Mouse (Mus musculus) bone marrow macrophage, adult 2 months (primary cell): ENCODE measurements around the gene Krt7. TPM values are rescaled to one million over a fixed set of nuclear protein-coding genes. Genes with fewer than 3 reads are reported as not detected.

Experiments
- H3K27ac ChIP-seq: 2 replicates; pipeline ENCODE4 v1.5.1; 2012; ENCODE audit warnings: low read depth, low read length; ENCODE audit not compliant: insufficient read depth
- H3K4me1 ChIP-seq: 2 replicates; pipeline ENCODE4 v1.6.1; 2012; ENCODE audit warnings: low read length; ENCODE audit not compliant: control insufficient read depth, insufficient read depth
- H3K4me3 ChIP-seq: 2 replicates; pipeline ENCODE4 v1.5.1; 2012; ENCODE audit warnings: mild to moderate bottlenecking, low read length, moderate library complexity; ENCODE audit not compliant: insufficient read depth
- CTCF ChIP-seq: IDR thresholded peaks from 2 replicates; pipeline ENCODE4 v1.5.1; 2012; ENCODE audit warnings: low read depth, mild to moderate bottlenecking, low read length, moderate library complexity
- POLR2A ChIP-seq: IDR thresholded peaks from 2 replicates; pipeline ENCODE4 v1.6.1; 2012; ENCODE audit warnings: mild to moderate bottlenecking, low read depth, low read length, borderline replicate concordance
- polyA plus RNA-seq: library from polyadenylated mRNA; stranded (reverse); fragments of >200 nt; gene quantifications from 2 replicates; pipeline ENCODE4 v1.2.4, GENCODE M21; 2012; ENCODE audit not compliant: missing spikeins, insufficient read depth, insufficient read length

Krt7 gene
- polyA plus RNA-seq, 1 experiment = not detected

DNA sequence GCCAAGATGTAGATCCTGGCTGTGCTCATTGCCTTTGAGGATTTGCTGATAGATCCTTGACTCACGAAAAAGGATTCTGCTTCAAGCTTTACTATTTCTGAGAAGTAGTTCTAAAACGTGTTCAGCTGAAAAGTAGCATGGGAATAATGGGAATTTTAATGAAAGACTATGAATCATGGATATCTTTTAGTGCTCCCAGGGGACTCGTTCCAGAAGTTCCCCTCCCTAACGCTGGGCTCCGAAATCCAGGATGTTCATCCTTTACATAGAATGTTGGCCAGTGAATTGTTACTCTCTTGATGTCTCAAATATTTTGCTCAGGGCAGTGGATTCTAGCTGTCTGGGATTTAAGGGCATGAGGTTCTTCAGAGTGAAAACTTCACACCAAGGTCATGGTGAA, 18.6 kb upstream of the Krt7 start:
- TF ChIP-seq POLR2A = no peak
- TF ChIP-seq CTCF = no peak
- no peak overlapping the region for H3K27ac ChIP-seq
- no peaks in the 10 kb centered on the region for H3K4me1 ChIP-seq
- no peak overlapping the region for H3K4me3 ChIP-seq

DNA sequence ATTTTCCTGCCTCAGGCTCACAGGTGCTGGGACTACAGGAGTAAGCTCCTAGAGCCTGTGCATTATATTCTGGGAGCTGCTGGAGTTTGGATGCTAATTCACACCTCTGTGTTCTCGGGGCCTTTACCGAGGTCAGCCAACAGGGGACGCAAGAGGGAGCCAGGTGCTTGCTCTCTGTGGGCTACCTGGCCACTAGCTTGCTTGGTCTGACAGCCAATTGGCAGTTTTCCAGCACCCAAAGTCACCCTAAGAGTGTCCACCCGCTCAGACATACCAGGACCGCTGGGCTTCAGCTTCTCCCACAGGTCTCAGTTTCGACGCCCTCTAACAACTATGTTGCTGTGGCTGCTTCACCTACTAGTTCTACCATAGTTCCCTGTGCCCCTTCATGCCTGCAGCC, 15.9 kb upstream of the Krt7 start:
- TF ChIP-seq CTCF (no peak), POLR2A (no peak)
- no peak overlapping the region for H3K4me3 ChIP-seq
- no peaks in the 10 kb centered on the region for H3K4me1 ChIP-seq
- no peak overlapping the region for H3K27ac ChIP-seq

DNA sequence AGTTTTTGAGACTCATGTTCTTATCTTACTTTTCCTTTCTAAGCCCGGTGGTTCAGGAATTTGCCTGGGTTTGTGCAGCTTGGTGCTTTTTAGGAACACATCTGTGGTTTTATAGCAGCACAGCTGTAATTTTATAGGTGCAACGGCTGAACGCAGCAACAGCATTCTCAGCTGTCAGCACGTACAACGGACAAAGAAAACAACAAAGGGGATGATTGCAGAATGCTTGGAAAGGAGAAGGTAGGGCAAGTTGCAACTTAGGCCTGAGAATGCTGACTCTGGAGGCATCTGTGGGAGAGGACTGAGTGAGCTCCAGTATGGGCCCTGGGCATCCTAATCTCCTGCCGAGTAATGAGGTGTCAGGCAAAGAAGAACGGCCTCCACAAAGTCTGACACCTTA, 14.4 kb upstream of the Krt7 start:
- Histone ChIP-seq H3K4me1 (no peaks in the 10 kb centered on the region), H3K27ac (no peak overlapping the region), H3K4me3 (no peak overlapping the region)
- no peak for TF ChIP-seq POLR2A
- no peak for TF ChIP-seq CTCF

DNA sequence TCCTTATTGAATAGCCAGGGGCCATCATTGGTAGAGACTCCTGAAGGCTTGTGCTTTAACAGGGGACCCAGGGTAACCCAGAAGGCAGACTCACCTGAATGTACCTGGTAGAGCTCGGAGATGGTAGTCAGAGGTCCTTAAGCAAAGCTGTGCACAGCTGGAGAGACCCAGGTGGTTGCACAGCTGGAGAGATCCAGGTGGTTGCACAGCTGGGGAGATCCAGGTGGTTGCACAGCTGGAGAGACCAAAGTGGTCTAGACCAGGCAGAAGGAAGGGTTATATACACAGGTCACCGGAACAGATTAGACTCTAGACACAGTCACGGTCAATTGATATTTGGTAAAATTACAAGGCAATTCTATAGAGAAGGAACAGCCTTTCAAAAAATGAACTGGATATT, 13.9 kb upstream of the Krt7 start:
- H3K4me1 ChIP-seq = no peaks in the 10 kb centered on the region
- TF ChIP-seq CTCF = no peak
- TF ChIP-seq POLR2A = no peak
- H3K27ac ChIP-seq = no peak overlapping the region
- no peak overlapping the region for H3K4me3 ChIP-seq

DNA sequence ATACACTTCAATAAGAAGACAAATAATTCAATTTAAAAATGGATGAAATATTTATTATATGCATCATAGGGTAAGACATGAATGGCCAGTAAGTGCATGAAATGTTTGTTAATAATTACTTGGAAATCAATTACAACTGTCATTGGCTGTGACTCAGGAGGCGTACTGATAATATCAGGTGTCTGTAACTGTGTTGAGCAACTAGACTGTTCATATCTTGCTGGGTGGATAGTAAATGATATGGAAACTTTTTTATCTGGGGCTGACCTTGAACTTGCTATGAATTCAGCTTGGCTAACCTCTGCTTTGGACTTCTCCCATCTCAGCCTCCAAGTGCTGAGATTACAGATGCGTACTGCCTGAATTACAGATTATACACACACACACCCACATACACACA, 13.2 kb upstream of the Krt7 start:
- no peak overlapping the region for H3K4me3 ChIP-seq
- H3K4me1 ChIP-seq = no peaks in the 10 kb centered on the region
- TF ChIP-seq POLR2A (no peak), CTCF (no peak)
- H3K27ac ChIP-seq = no peak overlapping the region

DNA sequence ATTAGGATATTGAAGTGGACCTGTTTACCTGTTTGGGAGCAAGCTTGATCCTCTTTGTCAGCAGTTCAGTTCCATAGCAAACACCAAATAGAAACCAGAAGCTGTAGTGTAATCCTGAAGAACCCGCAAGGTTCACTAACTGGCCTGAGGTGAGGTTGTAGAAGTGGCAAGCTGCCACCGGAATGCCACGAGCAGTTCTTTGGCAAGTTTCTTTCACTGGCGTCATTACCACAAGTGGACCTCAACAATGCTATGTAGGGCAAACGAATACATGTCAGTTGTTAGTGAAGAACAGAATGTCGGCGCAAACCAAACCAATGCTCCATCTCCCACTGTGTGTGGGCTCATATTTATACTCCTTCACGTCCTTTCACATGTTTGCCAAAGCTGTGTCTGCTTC, 12.6 kb upstream of the Krt7 start:
- no peak overlapping the region for H3K27ac ChIP-seq
- H3K4me3 ChIP-seq = no peak overlapping the region
- no peaks in the 10 kb centered on the region for H3K4me1 ChIP-seq
- TF ChIP-seq POLR2A = no peak
- TF ChIP-seq CTCF = no peak

DNA sequence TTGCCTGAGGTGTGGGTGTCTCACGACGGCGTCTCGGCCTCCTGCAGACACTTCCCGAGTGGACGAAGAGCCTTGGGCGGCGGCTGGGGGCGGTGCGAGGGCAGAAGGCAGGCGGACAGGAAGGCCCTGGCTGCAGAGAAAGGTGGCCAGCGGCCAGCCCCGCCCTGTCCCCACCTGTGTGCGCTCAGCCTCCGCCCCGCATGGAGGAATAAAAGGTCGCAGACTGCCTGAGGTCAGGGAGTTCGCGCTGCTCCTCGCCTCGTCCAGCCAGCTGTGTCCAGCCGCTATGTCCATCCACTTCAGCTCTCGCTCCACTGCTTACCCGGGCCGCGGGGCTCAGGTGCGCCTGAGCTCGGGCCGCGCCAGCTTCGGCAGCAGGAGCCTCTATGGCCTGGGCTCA, 1.3 kb downstream of the Krt7 start:
- Histone ChIP-seq H3K4me3 (no peak overlapping the region), H3K4me1 (no peaks in the 10 kb centered on the region)
- TF ChIP-seq POLR2A = no peak
- TF ChIP-seq CTCF = no peak

DNA sequence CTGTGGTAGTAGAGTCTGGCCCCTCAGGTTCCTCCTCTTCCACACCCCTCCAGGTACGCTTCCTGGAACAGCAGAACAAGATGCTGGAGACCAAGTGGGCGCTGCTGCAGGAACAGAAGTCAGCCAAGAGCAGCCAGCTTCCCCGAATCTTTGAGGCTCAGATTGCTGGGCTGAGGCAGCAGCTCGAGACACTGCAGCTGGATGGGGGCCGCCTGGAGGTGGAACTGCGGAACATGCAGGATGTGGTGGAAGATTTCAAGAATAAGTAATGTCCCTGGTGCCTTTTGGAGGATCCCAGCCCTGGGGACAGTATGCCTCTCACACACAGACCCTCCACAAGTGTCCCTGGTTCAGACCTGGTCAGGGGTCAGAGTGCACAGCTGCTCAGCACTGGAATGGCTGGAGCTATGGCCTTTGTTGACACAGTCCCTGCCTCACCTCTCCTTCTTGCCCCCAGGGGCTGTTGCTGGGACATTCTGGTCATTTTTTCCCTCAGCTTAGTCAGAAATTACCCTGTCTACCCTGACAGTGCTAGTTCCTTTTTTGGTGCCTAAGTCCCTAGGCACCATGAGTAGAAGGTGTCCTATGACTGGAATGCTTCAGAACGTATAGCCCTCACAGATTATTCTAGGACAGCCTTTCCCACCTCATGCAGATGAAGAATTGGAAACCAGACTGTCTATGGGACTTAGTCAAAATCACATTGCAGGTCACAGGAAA, 3.2 kb downstream of the Krt7 start:
- TF ChIP-seq POLR2A (no peak), CTCF (no peak)
- no peak overlapping the region for H3K27ac ChIP-seq
- H3K4me1 ChIP-seq = no peaks in the 10 kb centered on the region
- H3K4me3 ChIP-seq = no peak overlapping the region

More for the DNA sequence above, 1.3 kb downstream of the Krt7 start:
- no peak overlapping the region for H3K27ac ChIP-seq

DNA sequence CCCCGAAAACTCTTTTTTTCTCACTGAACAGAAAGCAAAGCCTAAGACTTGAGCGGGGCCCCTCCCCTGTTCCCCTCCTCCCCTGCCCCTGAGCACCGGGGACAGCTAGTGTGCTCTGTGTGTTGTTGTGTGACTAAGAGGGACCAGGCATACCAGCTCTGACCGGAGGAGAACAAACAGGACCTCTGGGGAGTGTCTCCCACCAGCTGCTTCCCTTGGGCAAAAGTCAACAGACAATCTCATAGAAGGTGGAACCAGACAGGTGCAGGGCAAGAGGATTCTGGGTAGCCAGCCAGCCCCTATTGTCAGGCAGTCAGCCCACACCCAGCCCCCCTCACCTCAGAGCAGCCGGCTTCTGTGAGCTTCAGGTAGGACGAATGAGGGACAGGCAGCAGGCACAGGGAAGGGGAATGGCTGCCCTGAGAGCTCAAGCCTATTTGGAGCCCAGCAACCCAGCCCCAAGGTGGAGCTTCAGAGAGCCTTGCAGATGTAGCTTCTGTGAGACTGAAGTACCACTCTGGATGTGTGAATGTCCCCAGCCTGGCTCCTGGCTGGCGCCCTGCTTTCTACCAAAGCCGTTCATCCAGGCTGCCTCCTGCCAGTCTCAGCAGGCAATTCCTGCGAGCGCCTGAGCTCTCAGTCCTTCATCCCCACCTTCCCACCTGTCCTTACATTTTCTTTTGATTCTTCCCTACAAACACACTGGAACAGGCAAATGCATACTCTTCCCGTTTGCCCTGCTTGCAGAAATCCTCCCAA, 4.1 kb downstream of the Krt7 start:
- no peak for TF ChIP-seq POLR2A
- no peak overlapping the region for H3K27ac ChIP-seq
- no peak overlapping the region for H3K4me3 ChIP-seq
- no peaks in the 10 kb centered on the region for H3K4me1 ChIP-seq

DNA sequence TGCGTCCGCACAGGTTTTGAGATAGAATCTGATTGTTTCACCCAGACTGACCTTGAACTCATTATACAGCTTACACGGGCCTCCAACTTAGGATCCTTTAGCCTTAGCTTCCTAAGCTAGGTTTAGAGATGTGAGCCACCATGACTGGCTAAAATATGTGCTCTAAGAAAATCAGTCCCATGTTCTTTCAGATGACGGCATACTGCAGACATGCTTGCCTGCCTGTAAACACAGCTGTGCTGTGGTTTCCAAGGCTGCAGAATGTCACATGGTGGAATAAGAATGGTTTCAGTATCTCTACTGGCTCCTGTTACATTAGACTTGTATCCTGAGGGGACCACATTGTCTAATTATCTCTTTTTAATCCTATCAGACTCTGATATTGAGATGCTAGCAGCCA, 8.1 kb downstream of the Krt7 start:
- Histone ChIP-seq H3K4me1 (no peaks in the 10 kb centered on the region), H3K27ac (no peak overlapping the region), H3K4me3 (no peak overlapping the region)
- TF ChIP-seq CTCF (no peak), POLR2A (no peak)

DNA sequence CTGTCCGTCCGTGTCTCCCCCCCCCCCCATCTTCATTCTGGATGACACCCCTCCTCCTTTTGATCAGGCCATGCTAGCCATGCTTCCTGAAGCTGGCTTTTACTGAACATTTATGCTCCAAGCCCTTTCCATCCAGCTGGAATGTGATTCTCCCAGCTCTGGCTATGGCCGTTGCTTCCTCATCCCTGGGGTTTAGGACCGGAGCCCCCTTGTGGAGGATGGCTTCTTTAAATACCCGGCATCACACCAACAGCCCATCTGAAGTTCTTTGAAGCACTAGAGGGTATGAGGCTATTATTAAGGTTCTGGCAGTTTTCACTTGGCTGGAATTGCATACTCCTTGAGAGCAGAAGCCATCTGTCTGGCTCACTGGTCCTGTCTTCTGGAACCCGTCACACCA, 10.1 kb downstream of the Krt7 start:
- TF ChIP-seq POLR2A (no peak), CTCF (no peak)

DNA sequence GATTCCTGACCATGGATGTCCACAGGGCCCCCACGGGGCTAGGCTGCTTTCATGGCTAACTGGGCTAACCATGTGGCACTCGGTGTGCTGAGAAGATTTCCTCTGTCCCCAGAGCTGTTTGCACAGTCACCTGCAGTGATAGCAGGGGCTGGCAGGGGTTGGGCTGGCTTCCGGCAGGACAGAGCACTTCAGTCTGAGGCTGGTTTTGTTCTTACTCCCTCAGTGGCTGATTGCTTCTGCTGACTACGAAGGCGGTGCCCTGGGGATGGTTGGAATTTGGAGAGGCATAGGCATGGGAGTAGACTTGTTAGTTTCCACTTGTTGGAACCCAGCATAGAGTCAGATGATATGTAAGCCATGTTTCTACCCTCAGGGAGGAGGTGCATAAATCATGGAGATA, 14.1 kb downstream of the Krt7 start:
- TF ChIP-seq POLR2A (no peak), CTCF (no peak)
- no peak overlapping the region for H3K27ac ChIP-seq
- no peaks in the 10 kb centered on the region for H3K4me1 ChIP-seq
- no peak overlapping the region for H3K4me3 ChIP-seq

More for the DNA sequence above, 10.1 kb downstream of the Krt7 start:
- Histone ChIP-seq H3K4me1 (no peaks in the 10 kb centered on the region), H3K4me3 (no peak overlapping the region), H3K27ac (no peak overlapping the region)
